Mouse (Mus musculus) lung, postnatal 10 days (tissue): ENCODE results near the gene Vamp8.

Experiments used
- DNase-seq: peaks from one replicate; pipeline ENCODE4 v3.0.0; 2021

Gene Vamp8

DNA sequence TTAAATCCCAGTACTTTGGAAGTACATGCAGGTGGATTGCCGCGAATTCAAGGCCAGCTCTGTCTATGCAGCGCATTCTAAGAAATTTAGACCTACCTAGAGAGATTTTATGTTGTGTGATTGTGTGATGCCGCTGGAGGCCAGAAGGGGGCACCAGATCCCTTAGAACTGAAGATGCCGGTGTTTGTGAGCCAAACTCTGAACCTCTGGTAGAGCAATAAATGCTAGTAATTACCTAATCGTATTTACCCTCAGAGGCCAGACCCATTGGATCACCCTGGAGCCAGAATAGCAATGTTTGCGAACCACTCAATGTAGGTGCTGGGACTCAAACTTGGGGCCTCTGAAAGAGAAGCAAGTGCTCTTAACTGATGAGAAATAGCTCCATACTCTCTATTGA is 11.4 kb upstream of the Vamp8 start:
- DNase-seq: peak; percentile 87

- no peak for DNase-seq
Observed at GRCm38 (mm10) chr6:72399967-72400366, 9.5 kb upstream of the Vamp8 start.

DNA sequence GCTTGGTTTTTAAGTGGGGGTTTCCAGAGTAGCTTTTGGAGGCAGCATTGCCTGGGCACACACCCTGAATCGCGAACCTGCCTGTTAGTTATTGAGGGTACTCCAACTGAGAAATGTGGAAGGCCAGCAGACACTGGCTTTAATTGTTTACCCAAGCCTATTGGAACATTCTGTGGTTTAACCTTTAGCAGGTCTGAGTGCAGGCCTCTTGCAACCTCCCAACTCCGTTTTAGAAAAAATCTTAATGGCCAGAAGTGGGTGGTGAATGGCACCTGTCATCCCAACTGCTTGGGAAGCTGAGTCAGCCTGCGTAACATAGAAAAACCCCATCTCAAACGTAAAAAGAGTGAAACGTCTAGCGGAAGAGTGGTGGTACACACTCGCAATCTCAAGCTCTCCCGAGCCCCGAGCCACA is 6.3 kb upstream of the Vamp8 start:
- peak; percentile 43 for DNase-seq

DNA sequence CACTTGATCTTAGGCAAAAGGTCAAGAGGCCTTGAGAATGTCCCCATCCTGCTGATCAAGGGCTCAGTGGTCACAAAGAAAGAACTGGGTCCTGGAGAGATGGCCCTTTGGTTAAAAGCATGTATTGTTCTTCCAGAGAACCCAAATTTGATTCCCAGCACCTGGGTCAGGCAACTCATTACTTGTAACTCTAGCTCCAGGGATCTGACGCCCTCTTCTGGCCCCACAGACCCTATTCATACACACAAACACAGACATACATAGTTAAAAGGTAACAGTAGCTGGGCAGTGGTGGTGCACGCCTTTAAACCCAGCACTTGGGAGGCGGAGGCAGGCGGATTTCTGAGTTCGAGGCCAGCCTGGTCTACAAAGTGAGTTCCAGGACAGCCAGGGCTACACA is 1.8 kb upstream of the Vamp8 start:
- DNase-seq: no peak

GRCm38 (mm10) chr6:72390795-72391521 is 455 bp upstream of the Vamp8 start:
- DNase-seq: peak; percentile 88

- DNase-seq: no peak
Observed at GRCm38 (mm10) chr6:72389471-72389940, 997 bp downstream of the Vamp8 start.

GRCm38 (mm10) chr6:72388791-72389329 is 1.6 kb downstream of the Vamp8 start:
- no peak for DNase-seq

GRCm38 (mm10) chr6:72388266-72388665 is 2.2 kb downstream of the Vamp8 start:
- DNase-seq: no peak

DNA sequence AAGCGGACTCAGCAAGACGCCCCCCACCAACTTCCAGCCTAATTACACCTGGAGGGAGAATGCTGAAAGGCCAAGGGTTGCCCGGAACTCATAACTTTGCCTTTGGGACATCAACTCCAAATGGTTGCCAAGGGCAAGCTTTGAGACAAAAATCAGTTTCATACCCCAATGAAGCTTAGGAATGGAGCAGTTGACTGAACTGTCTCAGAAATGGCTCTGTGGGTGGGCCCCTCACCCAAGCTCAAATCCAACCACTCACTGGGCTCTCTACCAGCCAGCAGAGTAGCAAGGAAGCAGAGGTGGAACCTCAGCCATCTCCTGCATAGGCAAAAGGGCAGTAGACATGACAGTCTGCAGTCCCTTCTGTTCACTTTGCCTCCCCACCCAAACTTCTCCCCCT is 2.7 kb downstream of the Vamp8 start:
- no peak for DNase-seq

- no peak for DNase-seq
Observed at GRCm38 (mm10) chr6:72386561-72386960, 3.9 kb downstream of the Vamp8 start.

GRCm38 (mm10) chr6:72385258-72385657 is 5.2 kb downstream of the Vamp8 start:
- DNase-seq: no peak

GRCm38 (mm10) chr6:72383952-72384351 is 6.6 kb downstream of the Vamp8 start:
- no peak for DNase-seq

- no peak for DNase-seq
Observed at GRCm38 (mm10) chr6:72383142-72383820, 7.2 kb downstream of the Vamp8 start.

GRCm38 (mm10) chr6:72382494-72382893 is 8.0 kb downstream of the Vamp8 start:
- DNase-seq: no peak

DNA sequence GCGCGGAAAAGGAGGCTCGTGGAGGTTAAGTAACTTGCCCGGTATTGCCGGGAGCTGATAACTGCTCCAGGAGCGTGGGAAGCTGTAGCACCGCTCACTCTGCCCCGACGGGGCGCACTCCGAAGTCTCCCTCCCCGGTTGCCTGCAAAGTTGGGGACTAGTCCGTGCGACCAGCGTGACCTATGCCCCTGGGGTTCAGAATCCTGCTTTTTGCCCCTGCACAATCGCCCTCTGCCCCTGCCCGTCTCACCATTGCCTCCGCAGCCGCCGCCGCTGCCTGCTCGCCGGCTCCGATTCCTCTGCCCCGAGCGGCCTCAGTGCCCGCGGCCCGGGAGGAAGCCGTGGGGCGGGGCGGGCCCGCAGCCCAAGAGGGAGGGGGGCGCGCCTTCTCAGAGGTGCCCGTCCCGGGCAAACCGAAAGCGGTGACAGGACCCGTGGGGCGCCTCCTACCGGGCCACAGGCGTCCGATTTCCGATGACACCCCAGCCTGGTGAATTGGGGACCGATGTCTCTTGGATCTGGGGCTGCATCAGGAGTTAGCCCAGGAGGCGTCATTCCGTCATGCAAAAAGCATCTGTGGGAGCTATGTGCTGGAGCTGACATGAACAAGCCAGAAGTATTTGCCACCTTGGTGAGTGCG is 10.3 kb downstream of the Vamp8 start, which contains the start of gene Vamp5:
Vamp5 (minus strand) TSS at position 338 of the 640 bp plus-strand sequence.
- DNase-seq: peak; percentile 94

- no peak for DNase-seq
Observed at GRCm38 (mm10) chr6:72379377-72380130, 10.9 kb downstream of the Vamp8 start.

GRCm38 (mm10) chr6:72378510-72379234 is 11.8 kb downstream of the Vamp8 start:
- no peak for DNase-seq

DNA sequence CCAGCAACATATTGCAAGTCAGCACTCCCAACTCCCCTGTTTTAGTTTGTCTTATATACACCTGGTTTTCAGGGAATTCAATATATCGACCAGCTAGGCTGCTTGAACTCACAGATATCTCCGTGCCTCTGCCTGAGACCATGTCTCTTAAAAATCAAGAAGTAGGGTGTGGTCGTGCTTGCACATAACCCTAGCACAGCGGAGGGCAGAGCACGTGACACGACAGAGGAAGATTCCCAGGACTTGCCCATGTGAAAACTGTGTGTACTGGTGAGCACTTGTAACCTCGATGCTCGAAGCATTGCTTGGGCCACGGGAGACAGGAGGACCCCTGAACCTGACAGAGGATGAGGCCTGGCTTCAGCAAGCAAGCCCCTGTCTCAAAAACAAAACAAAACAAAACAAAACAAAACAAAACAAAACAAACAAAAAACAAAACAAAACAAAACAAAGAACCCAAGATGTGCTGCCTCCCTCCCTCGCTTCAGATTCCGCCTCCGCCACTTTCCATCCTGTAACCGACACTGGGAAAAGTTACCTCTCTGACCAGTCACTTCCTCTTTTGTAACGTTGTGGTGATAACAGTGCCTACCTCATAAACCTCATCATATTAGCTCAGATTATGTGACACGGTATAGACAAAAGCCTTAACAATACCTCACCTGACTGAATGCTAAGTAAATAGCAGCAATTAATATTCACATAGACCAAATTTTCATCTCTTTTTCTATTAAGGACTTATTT is 15.5 kb downstream of the Vamp8 start:
- no peak for DNase-seq

DNA sequence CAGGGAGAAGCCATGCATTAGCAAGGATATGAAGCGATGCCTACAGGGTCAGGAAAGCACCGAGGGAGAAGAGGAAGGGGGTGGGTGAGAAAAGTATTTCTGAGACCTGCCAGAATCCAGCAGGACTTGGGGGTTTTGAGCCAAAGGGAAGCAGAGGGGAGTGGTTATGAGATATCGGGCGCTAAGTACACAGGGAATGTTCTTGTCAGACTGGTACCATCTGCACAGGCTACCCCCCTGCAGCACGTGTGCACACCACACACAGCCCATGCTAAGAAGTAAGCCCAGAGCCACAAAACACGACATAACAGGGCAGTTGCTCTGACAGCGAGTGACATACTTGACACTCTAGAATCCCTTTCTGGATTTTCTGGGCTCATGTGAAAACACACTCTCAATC is 16.3 kb downstream of the Vamp8 start:
- DNase-seq: no peak

DNA sequence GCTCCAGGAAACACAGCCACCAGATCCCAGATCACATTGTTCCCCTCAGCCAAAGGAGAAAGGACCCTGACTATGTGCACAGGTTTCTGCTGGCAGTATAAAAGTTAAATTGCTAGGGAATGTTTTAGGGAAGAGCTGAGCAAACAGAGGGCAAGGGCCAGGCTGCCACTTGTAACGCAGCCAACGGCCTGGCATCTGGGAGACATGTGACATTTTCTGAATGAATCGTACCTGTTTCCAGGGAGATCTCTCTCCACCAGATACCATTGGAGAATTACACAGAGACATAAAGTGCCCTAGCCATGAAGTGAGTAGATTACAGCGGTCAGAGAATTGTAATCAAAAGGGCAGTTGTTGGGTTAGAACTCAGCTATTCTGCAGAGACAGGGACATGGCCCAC is 17.3 kb downstream of the Vamp8 start:
- no peak for DNase-seq

- no peak for DNase-seq
Observed at GRCm38 (mm10) chr6:72371571-72371970, 18.9 kb downstream of the Vamp8 start.
